Mouse (Mus musculus) liver, postnatal 0 days (tissue): Measurements from ENCODE around the gene Mlycd. TPM values are rescaled to one million over a fixed set of nuclear protein-coding genes. Genes with fewer than 3 reads are reported as not detected.
"Not testable (repeated sequence)": the region's sequence is repeated elsewhere in the genome, so short reads cannot be mapped to it uniquely, and the experiment has no call there.

ENCODE experiments used
- ATAC-seq: fragments of 200-750 bp; cut with Nextera tagmentation; 2 replicates; pipeline ENCODE4 v1.8.0; 2017; ENCODE audit warnings: mild to moderate bottlenecking, moderate library complexity
- DNase-seq: peaks from one replicate; pipeline ENCODE4 v3.0.0-alpha.2; 2016
- H3K27ac ChIP-seq: fragments of 300-500 bp; sonication (generic); 2 replicates; pipeline ENCODE4 v1.5.1; 2014; ENCODE audit warnings: antibody characterized with exemption, moderate library complexity, mild to moderate bottlenecking, low read depth
- H3K27me3 ChIP-seq: fragments of 300-500 bp; sonication (generic); 2 replicates; pipeline ENCODE4 v1.6.1; 2014; ENCODE audit warnings: low read length, control low read depth, mixed read lengths; ENCODE audit not compliant: insufficient read depth
- H3K36me3 ChIP-seq: fragments of 300-500 bp; sonication (generic); replicated peaks from 2 replicates; pipeline ENCODE4 v1.6.1; 2014; ENCODE audit warnings: mild to moderate bottlenecking, control low read depth, low read length, moderate library complexity, mixed read lengths; ENCODE audit not compliant: insufficient read depth
- H3K4me1 ChIP-seq: fragments of 300-500 bp; sonication (generic); 2 replicates; pipeline ENCODE4 v1.6.1; 2014; ENCODE audit warnings: antibody characterized with exemption, mild to moderate bottlenecking, control low read depth; ENCODE audit not compliant: insufficient read depth
- H3K4me2 ChIP-seq: fragments of 300-500 bp; sonication (generic); 2 replicates; pipeline ENCODE4 v1.6.1; 2014; ENCODE audit warnings: low read depth, mild to moderate bottlenecking, low read length, moderate library complexity, mixed read lengths
- H3K4me3 ChIP-seq: fragments of 300-500 bp; sonication (generic); 2 replicates; pipeline ENCODE4 v1.5.1; 2014; ENCODE audit warnings: low read depth, low read length
- H3K9ac ChIP-seq: fragments of 300-500 bp; sonication (generic); replicated peaks from 2 replicates; pipeline ENCODE4 v1.6.1; 2014; ENCODE audit warnings: mild to moderate bottlenecking, moderate library complexity
- H3K9me3 ChIP-seq: fragments of 300-500 bp; sonication (generic); 2 replicates; pipeline ENCODE4 v1.6.1; 2016; ENCODE audit warnings: mild to moderate bottlenecking, control low read depth, low read length, mixed read lengths
- CTCF ChIP-seq: sonication (generic); IDR thresholded peaks from 2 replicates; pipeline ENCODE4 v1.5.1; 2016; ENCODE audit warnings: antibody characterized with exemption, low read depth
- EP300 ChIP-seq: IDR thresholded peaks from 2 replicates; pipeline ENCODE4 v1.6.1; 2016; ENCODE audit warnings: antibody characterized with exemption, low read depth, mild to moderate bottlenecking
- WGBS: fragments of 180-500 bp; shearing (Covaris S2); extraction: QIAGEN DNeasy Blood & Tissue Kit; methylation state at CpG from one replicate; pipeline ENCODE4 v1.1.7; 2014; ENCODE audit not compliant: insufficient replicate concordance; 5-methylcytosine and 5-hydroxymethylcytosine counted together
- polyA plus RNA-seq: library from polyadenylated mRNA; unstranded; fragments of >200 nt; fragmentation: Nextera tagmentation; extraction: Ambion mirVana; gene quantifications from 2 replicates; pipeline ENCODE4 v1.2.1, GENCODE M21; 2015

Mlycd gene
- polyA plus RNA-seq, 1 experiment from 2014 or later, result 37.0 TPM

- TF ChIP-seq CTCF, result peak; percentile 68
- not testable (repeated sequence) for H3K27me3 ChIP-seq, ATAC-seq, H3K4me3 ChIP-seq, H3K9ac ChIP-seq, H3K4me2 ChIP-seq, H3K27ac ChIP-seq, H3K9me3 ChIP-seq, H3K36me3 ChIP-seq
- WGBS, result 44% methylated on average over 5 of the region's 5 CpGs
- peaks cover 15% of the 10 kb centered on the region for H3K4me1 ChIP-seq
- DNase-seq, result peak; percentile 45
Measured at GRCm38 (mm10) chr8:119356631-119357030, 38.0 kb upstream of the Mlycd start.

GRCm38 (mm10) chr8:119358175-119358574 lies 36.5 kb upstream of the Mlycd start:
- H3K27ac ChIP-seq, result no peak overlapping the region
- ATAC-seq, result no peak

GRCm38 (mm10) chr8:119358836-119359235 lies 35.8 kb upstream of the Mlycd start:
- no peaks in the 10 kb centered on the region for H3K27me3 ChIP-seq
- H3K4me3 ChIP-seq, result no peak overlapping the region
- ATAC-seq, result peak; percentile 74
- no peaks in the 10 kb centered on the region for H3K36me3 ChIP-seq
- no peak overlapping the region for H3K9ac ChIP-seq
- peak; percentile 82 for TF ChIP-seq CTCF
- TF ChIP-seq EP300, result no peak
- DNase-seq, result peak; percentile 83
- WGBS, result 34% methylated on average over 14 of the region's 14 CpGs
- H3K27ac ChIP-seq, result no peak overlapping the region
- H3K4me1 ChIP-seq, result peaks cover 3% of the 10 kb centered on the region; the same call in 1 of the 2 replicates
- H3K9me3 ChIP-seq, result no peaks in the 10 kb centered on the region
- no peak overlapping the region for H3K4me2 ChIP-seq

More at GRCm38 (mm10) chr8:119358175-119358574, 36.5 kb upstream of the Mlycd start:
- Histone ChIP-seq H3K9ac (no peak overlapping the region), H3K27me3 (no peaks in the 10 kb centered on the region), H3K9me3 (no peaks in the 10 kb centered on the region), H3K4me3 (no peak overlapping the region), H3K4me2 (no peak overlapping the region), H3K4me1 (peaks cover 9% of the 10 kb centered on the region), H3K36me3 (no peaks in the 10 kb centered on the region)
- WGBS, result 70% methylated on average over 6 of the region's 7 CpGs
- TF ChIP-seq EP300, result no peak
- no peak for TF ChIP-seq CTCF
- DNase-seq, result no peak

- no peaks in the 10 kb centered on the region for H3K27me3 ChIP-seq
- no peak overlapping the region for H3K27ac ChIP-seq
- TF ChIP-seq CTCF, result no peak
- no peak for TF ChIP-seq EP300
- no peak for DNase-seq
- no peaks in the 10 kb centered on the region for H3K4me1 ChIP-seq
- no peaks in the 10 kb centered on the region for H3K36me3 ChIP-seq
- H3K4me2 ChIP-seq, result no peak overlapping the region
- no peak overlapping the region for H3K9ac ChIP-seq
- no peak for ATAC-seq
- WGBS, result 58% methylated on average over 7 of the region's 8 CpGs
- H3K9me3 ChIP-seq, result no peaks in the 10 kb centered on the region
- H3K4me3 ChIP-seq, result no peak overlapping the region
Measured at GRCm38 (mm10) chr8:119360686-119361295, 33.9 kb upstream of the Mlycd start.

GRCm38 (mm10) chr8:119374716-119375115 lies 20.0 kb upstream of the Mlycd start:
- H3K27ac ChIP-seq, H3K9ac ChIP-seq, H3K4me3 ChIP-seq, H3K36me3 ChIP-seq, H3K4me2 ChIP-seq, H3K27me3 ChIP-seq, H3K9me3 ChIP-seq, DNase-seq, H3K4me1 ChIP-seq: not testable (repeated sequence)
- peak; percentile 56 for ATAC-seq
- WGBS, result 65% methylated on average over 9 of the region's 9 CpGs

- H3K9ac ChIP-seq, result no peak overlapping the region
- H3K4me1 ChIP-seq, result no peaks in the 10 kb centered on the region
- no peak overlapping the region for H3K27ac ChIP-seq
- no peak overlapping the region for H3K4me3 ChIP-seq
- H3K27me3 ChIP-seq, result no peaks in the 10 kb centered on the region
- DNase-seq (no peak), ATAC-seq (no peak)
- H3K9me3 ChIP-seq, result no peaks in the 10 kb centered on the region
- 66% methylated on average over 7 of the region's 7 CpGs for WGBS
- no peaks in the 10 kb centered on the region for H3K36me3 ChIP-seq
- TF ChIP-seq CTCF (no peak), EP300 (no peak)
- H3K4me2 ChIP-seq, result no peak overlapping the region
Measured at GRCm38 (mm10) chr8:119378476-119378875, 16.2 kb upstream of the Mlycd start.

GRCm38 (mm10) chr8:119380619-119381018 lies 14.1 kb upstream of the Mlycd start:
- no peak for ATAC-seq
- Histone ChIP-seq H3K27ac (no peak overlapping the region), H3K4me3 (no peak overlapping the region), H3K4me1 (no peaks in the 10 kb centered on the region), H3K9ac (no peak overlapping the region), H3K9me3 (no peaks in the 10 kb centered on the region), H3K27me3 (no peaks in the 10 kb centered on the region), H3K36me3 (no peaks in the 10 kb centered on the region), H3K4me2 (no peak overlapping the region)
- peak; percentile 65 for TF ChIP-seq CTCF
- TF ChIP-seq EP300, result no peak
- peak; percentile 52 for DNase-seq
- WGBS, result 37% methylated on average over 4 of the region's 4 CpGs
